Mouse (Mus musculus): Measurements from ENCODE around the gene Tsc1. TPM values are rescaled to one million over a fixed set of nuclear protein-coding genes. Genes with fewer than 3 reads are reported as not detected.

The Tsc1 gene
- total and polyA plus RNA-seq, 2 experiments from 2014 or later, result 7.7 to 14.6 TPM

- Histone ChIP-seq H3K9me3 (replicated peaks; ENCODE audit: control insufficient read depth, low read length) (no peaks in the 10 kb centered on the region), H3K4me1 (ENCODE audit: control insufficient read depth, insufficient read depth) (no peaks in the 10 kb centered on the region), H3K27me3 (ENCODE audit: control insufficient read depth, insufficient read depth, low read length) (no peaks in the 10 kb centered on the region), H3K4me3 (ENCODE audit: low read depth, low read length) (no peak overlapping the region), H3K36me3 (replicated peaks; ENCODE audit: control insufficient read depth, insufficient read depth, low read length) (no peaks in the 10 kb centered on the region), H3K4me2 (ENCODE audit: low read depth, low read length) (no peak overlapping the region), H3K27ac (ENCODE audit: low read depth) (no peak overlapping the region), H3K9ac (replicated peaks; ENCODE audit: low read depth, low read length) (no peak overlapping the region)
- no peak for DNase-seq (ENCODE audit: low spot score)
- no peak for ATAC-seq (ENCODE audit: insufficient read depth, low read depth)
- TF ChIP-seq EP300 (IDR thresholded peaks at IDR 0.05; ENCODE audit: low read depth), result no peak
- no peak for TF ChIP-seq CTCF (IDR thresholded peaks at IDR 0.05; ENCODE audit: low read depth)
- WGBS, result 86% methylated on average over 8 of the region's 8 CpGs
Observed at GRCm38 (mm10) chr2:28713036-28713435, 72.0 kb downstream of the Tsc1 start.

GRCm38 (mm10) chr2:28722419-28722818, 81.4 kb downstream of the Tsc1 start:
- ATAC-seq (ENCODE audit: insufficient read depth, low read depth) (no peak), DNase-seq (ENCODE audit: low spot score) (no peak)
- Histone ChIP-seq H3K4me3 (ENCODE audit: low read depth, low read length) (no peak overlapping the region), H3K4me2 (ENCODE audit: low read depth, low read length) (no peak overlapping the region), H3K27ac (ENCODE audit: low read depth) (no peak overlapping the region), H3K4me1 (ENCODE audit: control insufficient read depth, insufficient read depth) (no peaks in the 10 kb centered on the region), H3K9ac (replicated peaks; ENCODE audit: low read depth, low read length) (no peak overlapping the region), H3K27me3 (ENCODE audit: control insufficient read depth, insufficient read depth, low read length) (no peaks in the 10 kb centered on the region), H3K36me3 (replicated peaks; ENCODE audit: control insufficient read depth, insufficient read depth, low read length) (no peaks in the 10 kb centered on the region), H3K9me3 (replicated peaks; ENCODE audit: control insufficient read depth, low read length) (no peaks in the 10 kb centered on the region)
- no peak for TF ChIP-seq CTCF (IDR thresholded peaks at IDR 0.05; ENCODE audit: low read depth)
- TF ChIP-seq EP300 (IDR thresholded peaks at IDR 0.05; ENCODE audit: low read depth), result no peak
- 82% methylated on average over 8 of the region's 8 CpGs for WGBS

GRCm38 (mm10) chr2:28723912-28724311, 82.9 kb downstream of the Tsc1 start:
- WGBS, result 43% methylated on average over 9 of the region's 9 CpGs
- H3K4me1 ChIP-seq (ENCODE audit: control insufficient read depth, insufficient read depth), result no peaks in the 10 kb centered on the region
- no peak overlapping the region for H3K9ac ChIP-seq (replicated peaks; ENCODE audit: low read depth, low read length)
- no peak for DNase-seq (ENCODE audit: low spot score)
- ATAC-seq (ENCODE audit: insufficient read depth, low read depth), result no peak
- H3K9me3 ChIP-seq (replicated peaks; ENCODE audit: control insufficient read depth, low read length), result no peaks in the 10 kb centered on the region
- no peak overlapping the region for H3K4me3 ChIP-seq (ENCODE audit: low read depth, low read length)
- H3K27ac ChIP-seq (ENCODE audit: low read depth), result no peak overlapping the region
- no peaks in the 10 kb centered on the region; the same call in 1 of the 2 replicates for H3K27me3 ChIP-seq (ENCODE audit: control insufficient read depth, insufficient read depth, low read length)
- H3K4me2 ChIP-seq (ENCODE audit: low read depth, low read length), result no peak overlapping the region
- TF ChIP-seq EP300 (IDR thresholded peaks at IDR 0.05; ENCODE audit: low read depth), result no peak
- no peak for TF ChIP-seq CTCF (IDR thresholded peaks at IDR 0.05; ENCODE audit: low read depth)
- H3K36me3 ChIP-seq (replicated peaks; ENCODE audit: control insufficient read depth, insufficient read depth, low read length), result no peaks in the 10 kb centered on the region

- no peak for ATAC-seq (ENCODE audit: insufficient read depth, low read depth)
- no peak for DNase-seq (ENCODE audit: low spot score)
- no peaks in the 10 kb centered on the region for H3K9me3 ChIP-seq (replicated peaks; ENCODE audit: control insufficient read depth, low read length)
- no peaks in the 10 kb centered on the region for H3K4me1 ChIP-seq (ENCODE audit: control insufficient read depth, insufficient read depth)
- no peak overlapping the region for H3K4me2 ChIP-seq (ENCODE audit: low read depth, low read length)
- H3K9ac ChIP-seq (replicated peaks; ENCODE audit: low read depth, low read length), result no peak overlapping the region
- no peak overlapping the region for H3K27ac ChIP-seq (ENCODE audit: low read depth)
- TF ChIP-seq CTCF (IDR thresholded peaks at IDR 0.05; ENCODE audit: low read depth) (no peak), EP300 (IDR thresholded peaks at IDR 0.05; ENCODE audit: low read depth) (no peak)
- WGBS, result 45% methylated on average over 16 of the region's 16 CpGs
- H3K36me3 ChIP-seq (replicated peaks; ENCODE audit: control insufficient read depth, insufficient read depth, low read length), result no peaks in the 10 kb centered on the region
- no peak overlapping the region for H3K4me3 ChIP-seq (ENCODE audit: low read depth, low read length)
- no peaks in the 10 kb centered on the region; the same call in 1 of the 2 replicates for H3K27me3 ChIP-seq (ENCODE audit: control insufficient read depth, insufficient read depth, low read length)
Observed at GRCm38 (mm10) chr2:28727786-28728404, 86.9 kb downstream of the Tsc1 start.

- H3K4me2 ChIP-seq (ENCODE audit: low read depth, low read length), result no peak overlapping the region
Observed at GRCm38 (mm10) chr2:28730676-28731075, 89.6 kb downstream of the Tsc1 start.

GRCm38 (mm10) chr2:28737112-28737511, 96.1 kb downstream of the Tsc1 start:
- H3K4me2 ChIP-seq (ENCODE audit: low read depth, low read length), result no peak overlapping the region
- no peak for ATAC-seq (ENCODE audit: insufficient read depth, low read depth)

More at GRCm38 (mm10) chr2:28730676-28731075, 89.6 kb downstream of the Tsc1 start:
- Histone ChIP-seq H3K9ac (replicated peaks; ENCODE audit: low read depth, low read length) (no peak overlapping the region), H3K36me3 (replicated peaks; ENCODE audit: control insufficient read depth, insufficient read depth, low read length) (no peaks in the 10 kb centered on the region), H3K4me1 (ENCODE audit: control insufficient read depth, insufficient read depth) (no peaks in the 10 kb centered on the region), H3K27ac (ENCODE audit: low read depth) (no peak overlapping the region), H3K9me3 (replicated peaks; ENCODE audit: control insufficient read depth, low read length) (no peaks in the 10 kb centered on the region), H3K4me3 (ENCODE audit: low read depth, low read length) (no peak overlapping the region), H3K27me3 (ENCODE audit: control insufficient read depth, insufficient read depth, low read length) (no peaks in the 10 kb centered on the region; the same call in 1 of the 2 replicates)
- DNase-seq (ENCODE audit: low spot score) (no peak), ATAC-seq (ENCODE audit: insufficient read depth, low read depth) (no peak)
- TF ChIP-seq CTCF (IDR thresholded peaks at IDR 0.05; ENCODE audit: low read depth) (no peak), EP300 (IDR thresholded peaks at IDR 0.05; ENCODE audit: low read depth) (no peak)

More at GRCm38 (mm10) chr2:28737112-28737511, 96.1 kb downstream of the Tsc1 start:
- WGBS, result 74% methylated on average over 5 of the region's 5 CpGs
- TF ChIP-seq EP300 (IDR thresholded peaks at IDR 0.05; ENCODE audit: low read depth), result no peak
- TF ChIP-seq CTCF (IDR thresholded peaks at IDR 0.05; ENCODE audit: low read depth), result no peak
- Histone ChIP-seq H3K27ac (ENCODE audit: low read depth) (no peak overlapping the region), H3K4me3 (ENCODE audit: low read depth, low read length) (no peak overlapping the region), H3K27me3 (ENCODE audit: control insufficient read depth, insufficient read depth, low read length) (peaks cover 8% of the 10 kb centered on the region; the same call in 1 of the 2 replicates), H3K36me3 (replicated peaks; ENCODE audit: control insufficient read depth, insufficient read depth, low read length) (no peaks in the 10 kb centered on the region), H3K9ac (replicated peaks; ENCODE audit: low read depth, low read length) (no peak overlapping the region), H3K9me3 (replicated peaks; ENCODE audit: control insufficient read depth, low read length) (no peaks in the 10 kb centered on the region), H3K4me1 (ENCODE audit: control insufficient read depth, insufficient read depth) (no peaks in the 10 kb centered on the region)
- no peak for DNase-seq (ENCODE audit: low spot score)

Measured in heart, postnatal 0 days (tissue).